Mouse (Mus musculus) embryo, embryonic 11.5 days (tissue): ENCODE data around the gene Hoxc12.

Source experiments
- DNase-seq: peaks from one replicate; pipeline ENCODE4 v3.0.0-alpha.2; 2012; ENCODE audit warnings: low read depth, low spot score

The Hoxc12 gene

GRCm38 (mm10) chr15:102963671-102964640 is 27.4 kb downstream of the Hoxc12 start:
- no peak for DNase-seq

GRCm38 (mm10) chr15:102965003-102965891 is 28.7 kb downstream of the Hoxc12 start:
- no peak for DNase-seq

DNA sequence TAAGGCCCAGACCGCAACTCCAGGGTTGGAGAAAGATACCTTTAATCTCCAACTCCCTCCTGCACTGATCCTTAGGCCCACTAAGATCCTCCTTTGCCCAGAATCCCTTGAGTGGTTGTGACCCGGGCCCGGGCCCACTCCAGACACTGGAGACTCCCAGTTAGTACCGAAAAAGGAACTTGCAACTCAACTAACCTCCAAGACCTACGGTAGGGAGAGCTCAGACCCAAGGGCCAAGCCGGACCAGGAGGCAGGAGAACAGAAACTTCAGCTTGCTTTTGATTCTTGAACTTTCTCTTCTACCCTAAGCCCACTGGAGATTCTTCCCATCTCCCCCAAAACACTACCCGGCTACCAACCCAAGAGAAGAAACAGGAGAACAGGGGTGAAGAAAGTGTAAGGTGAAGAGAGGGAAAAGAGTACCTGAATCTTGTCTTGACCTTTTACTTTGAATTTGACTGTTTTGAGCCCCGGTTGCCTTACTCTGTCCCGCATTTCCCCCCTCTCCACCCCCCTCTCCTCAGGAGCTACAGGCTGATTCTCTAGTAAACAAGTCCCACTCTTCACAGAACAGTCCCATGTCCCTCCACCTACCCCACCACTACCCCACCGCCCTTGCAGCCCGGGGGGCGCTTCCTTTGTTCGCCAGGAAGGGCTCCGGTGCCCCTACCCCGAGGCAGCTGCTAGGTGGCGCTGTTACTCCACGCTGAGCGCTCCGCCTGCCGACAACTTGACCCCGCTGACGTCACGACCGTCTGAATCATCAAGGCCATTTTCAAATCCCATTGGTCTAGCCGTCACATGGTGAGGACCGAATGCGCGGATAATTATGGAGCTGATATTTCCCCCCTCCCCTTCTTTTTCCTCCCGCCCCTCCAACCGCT is 29.6 kb downstream of the Hoxc12 start:
- DNase-seq = peak; percentile 93

- DNase-seq = no peak
Observed at GRCm38 (mm10) chr15:102966776-102967311, 30.3 kb downstream of the Hoxc12 start, which contains the start of gene Hoxc10. Hoxc10 (plus strand) TSS chr15:102966796.

- no peak for DNase-seq
Observed at GRCm38 (mm10) chr15:102967312-102967510, 30.7 kb downstream of the Hoxc12 start, which contains the start of gene Hoxc5. Hoxc5 (plus strand) TSS chr15:102967443.

GRCm38 (mm10) chr15:102967511-102968397 is 31.2 kb downstream of the Hoxc12 start:
- no peak for DNase-seq

- no peak for DNase-seq
Observed at GRCm38 (mm10) chr15:102969296-102969695, 32.7 kb downstream of the Hoxc12 start.

DNA sequence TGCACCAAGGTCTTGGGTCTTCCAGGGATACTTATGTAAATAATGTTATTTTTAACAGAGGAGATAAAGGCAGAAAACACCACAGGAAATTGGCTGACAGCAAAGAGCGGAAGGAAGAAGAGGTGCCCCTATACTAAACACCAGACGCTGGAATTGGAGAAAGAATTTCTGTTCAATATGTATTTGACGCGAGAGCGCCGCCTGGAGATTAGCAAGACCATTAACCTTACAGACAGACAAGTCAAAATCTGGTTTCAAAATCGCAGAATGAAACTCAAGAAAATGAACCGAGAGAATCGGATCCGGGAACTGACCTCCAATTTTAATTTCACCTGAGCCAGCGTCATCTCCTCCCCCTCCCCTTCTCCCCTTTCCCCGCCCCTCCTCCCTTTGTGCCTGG is 34.2 kb downstream of the Hoxc12 start:
- DNase-seq = no peak

- no peak for DNase-seq
Observed at GRCm38 (mm10) chr15:102972254-102972653, 35.7 kb downstream of the Hoxc12 start.

DNA sequence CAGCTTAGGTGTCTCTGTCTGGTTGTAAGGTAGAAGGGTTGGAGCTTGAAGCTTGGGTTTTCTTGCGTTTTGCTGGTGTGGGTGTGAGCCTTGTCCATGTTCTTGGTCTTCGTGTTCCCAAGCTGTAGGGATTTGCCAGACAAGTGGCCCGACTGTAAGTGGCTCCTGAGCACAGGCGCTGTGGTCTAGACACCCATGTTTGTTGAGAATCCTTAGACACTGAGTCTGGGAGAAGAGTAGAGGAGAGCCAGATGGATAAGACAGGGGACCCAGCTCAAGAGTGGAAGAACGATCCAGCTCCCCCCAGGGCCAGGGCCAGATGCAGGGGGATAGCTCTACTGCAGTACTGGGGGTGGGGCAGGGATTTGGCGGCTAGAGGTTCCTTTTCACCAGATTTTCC is 36.2 kb downstream of the Hoxc12 start:
- DNase-seq = no peak

DNA sequence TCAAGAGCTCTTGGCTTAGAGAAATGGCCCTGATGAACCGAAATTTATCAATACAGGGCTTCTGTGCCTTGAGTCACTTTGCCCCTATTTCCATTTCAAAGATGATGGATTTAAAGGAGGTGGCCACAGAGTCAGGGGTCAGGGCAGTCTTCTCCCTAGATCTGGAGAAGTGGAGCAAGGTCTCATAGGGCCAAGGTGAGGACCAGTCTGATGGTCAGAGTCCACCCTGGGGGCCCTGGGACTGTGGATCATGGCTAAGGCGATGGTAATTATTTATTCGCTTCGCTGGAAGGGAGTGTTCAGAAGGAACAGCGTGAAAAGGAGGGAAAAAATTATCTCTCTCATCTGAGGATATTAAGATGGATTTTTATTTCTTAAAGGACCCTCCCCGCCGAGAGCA is 38.5 kb downstream of the Hoxc12 start:
- no peak for DNase-seq

DNA sequence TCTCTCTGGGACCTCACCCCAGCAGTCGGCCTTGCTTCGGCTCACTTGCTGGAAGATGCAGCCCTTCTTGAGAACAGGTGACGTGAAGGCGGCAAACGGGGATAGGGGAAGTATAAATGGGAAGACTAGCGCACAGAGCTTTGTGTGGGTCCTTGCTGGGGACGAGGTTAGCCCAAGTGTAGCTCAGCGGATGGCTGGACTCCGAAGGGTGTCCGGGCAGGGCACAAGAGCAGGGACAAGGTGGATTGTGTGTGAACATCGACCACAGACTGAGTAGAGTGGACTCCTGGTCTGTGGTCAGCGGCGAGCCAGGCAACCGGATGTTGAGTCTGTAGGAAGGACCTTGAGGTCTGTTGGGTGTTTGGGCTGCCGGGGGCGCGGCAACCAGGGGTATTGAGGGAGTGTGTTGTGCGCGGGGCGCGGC is 39.1 kb downstream of the Hoxc12 start:
- DNase-seq = no peak

DNA sequence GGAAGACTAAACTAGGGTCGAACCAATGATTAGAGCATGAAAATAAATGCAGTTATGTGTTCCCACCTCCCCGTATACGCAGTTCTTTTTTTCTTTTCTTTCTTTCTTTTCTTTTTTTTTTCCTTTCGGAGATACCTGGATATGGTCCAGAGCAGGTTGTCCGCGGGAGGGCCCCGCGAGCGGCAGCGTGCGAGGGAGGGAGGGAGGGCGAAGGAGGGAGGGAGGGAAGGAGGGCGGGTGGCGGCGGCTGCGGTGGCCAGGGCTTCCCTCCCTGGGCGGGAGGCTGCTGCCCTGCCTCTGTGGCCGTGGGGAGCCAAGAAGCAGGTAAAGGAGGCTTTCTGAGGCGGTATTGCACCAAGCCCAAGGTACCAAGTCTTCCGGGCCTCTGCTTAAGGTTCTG is 39.6 kb downstream of the Hoxc12 start, which contains the start of gene Hoxc9:
TSS of gene Hoxc9 (plus strand) at position 269 of the 400 bp plus-strand sequence.
- DNase-seq = no peak

- no peak for DNase-seq
Observed at GRCm38 (mm10) chr15:102976631-102977422, 40.3 kb downstream of the Hoxc12 start.

GRCm38 (mm10) chr15:102977423-102977974 is 40.9 kb downstream of the Hoxc12 start:
- DNase-seq = no peak

GRCm38 (mm10) chr15:102978615-102979515 is 42.3 kb downstream of the Hoxc12 start:
- DNase-seq = no peak

DNA sequence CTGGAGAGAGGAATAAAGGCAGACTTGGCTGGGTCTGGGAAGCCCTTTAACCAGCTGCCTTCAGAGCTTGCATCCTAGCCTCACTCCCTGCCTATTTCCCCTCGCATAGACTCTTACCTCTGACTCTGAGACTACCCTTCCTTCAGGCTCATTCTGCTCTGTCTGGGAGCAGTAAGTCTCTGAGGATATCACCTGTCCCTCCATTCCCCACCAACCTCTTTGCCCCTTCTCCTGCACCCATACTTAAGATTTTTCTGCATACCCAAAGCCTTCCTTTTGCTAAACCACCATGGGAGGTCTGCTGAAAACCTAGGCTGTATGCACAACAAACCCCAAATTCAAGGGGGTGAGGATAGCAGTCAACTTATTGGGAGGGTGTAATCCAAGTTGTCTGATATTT is 43.4 kb downstream of the Hoxc12 start:
- DNase-seq = no peak

DNA sequence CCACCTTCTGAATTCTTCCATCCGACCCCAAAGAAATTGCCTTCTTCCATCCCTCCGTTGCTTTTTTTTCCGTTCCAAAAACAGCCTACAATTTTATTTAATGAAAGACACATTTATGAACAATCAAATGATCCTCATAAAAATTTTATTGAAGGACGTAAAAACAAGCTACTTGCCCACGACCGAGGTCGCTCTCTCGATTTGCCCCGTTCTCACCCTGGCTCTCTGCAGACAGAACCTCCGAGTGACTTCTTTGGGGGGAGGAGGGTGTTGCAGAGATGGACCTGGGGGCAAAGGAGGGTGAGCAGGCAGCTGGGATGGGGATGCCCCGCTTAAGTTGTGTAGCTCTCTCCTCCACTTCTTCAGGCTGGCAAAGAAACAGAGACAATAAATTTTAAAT is 43.8 kb downstream of the Hoxc12 start:
- no peak for DNase-seq
